Mouse (Mus musculus) erythroid progenitor cell, adult 5-6 weeks (primary cell): ENCODE results near the gene Cdh3. TPM values are rescaled to one million over a fixed set of nuclear protein-coding genes. Genes with fewer than 3 reads are reported as not detected.

Experiments
- ATAC-seq: replicated peaks from 2 replicates; pipeline ENCODE4 v1.8.0; 2016; ENCODE audit warnings: moderate number of reproducible peaks, mild to moderate bottlenecking, moderate TSS enrichment, inconsistent platforms; ENCODE audit not compliant: poor library complexity, low FRiP score, severe bottlenecking
- total RNA-seq, 2 experiments: library from RNA; stranded (forward) in 1 of 2; stranded (reverse) in 1 of 2; fragments of 150-400 nt in 1 of 2; fragments of 186-747, 209-891 nt in 1 of 2; gene quantifications; 2 replicates each; pipeline versions ENCODE4 v1.2.3 to v1.2.4; 2015 to 2017; ENCODE audit warnings: low replicate concordance in 2 of 2

The Cdh3 gene
- total RNA-seq, 2 experiments from 2014 or later: not detected

- ATAC-seq: no peak
Observed at GRCm38 (mm10) chr8:106521845-106522244, 11.2 kb downstream of the Cdh3 start.

DNA sequence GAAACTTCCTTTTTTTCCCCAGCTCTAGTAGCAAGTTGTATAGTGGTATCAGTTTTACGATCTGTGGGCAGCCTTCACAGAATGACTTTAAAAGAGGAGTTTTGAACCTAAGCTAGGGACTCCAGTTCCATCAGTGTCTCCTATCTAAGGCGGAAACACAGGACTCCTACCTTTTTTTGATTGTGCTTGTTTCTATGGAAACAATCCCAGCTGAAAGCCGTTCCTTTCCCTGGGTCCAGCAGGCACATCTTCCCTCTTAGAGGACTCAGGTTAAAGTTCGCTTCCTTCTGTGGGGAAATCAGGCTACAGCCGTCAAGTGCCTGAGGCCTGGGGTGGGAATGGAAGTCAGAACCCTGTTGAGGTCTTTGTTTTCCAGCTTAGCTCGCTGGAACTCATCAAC is 16.0 kb downstream of the Cdh3 start:
- ATAC-seq: no peak

- no peak for ATAC-seq
Observed at GRCm38 (mm10) chr8:106527241-106528036, 16.7 kb downstream of the Cdh3 start.

GRCm38 (mm10) chr8:106528596-106529249 is 18.0 kb downstream of the Cdh3 start:
- no peak for ATAC-seq

- ATAC-seq: no peak
Observed at GRCm38 (mm10) chr8:106529885-106530482, 19.3 kb downstream of the Cdh3 start.

- no peak for ATAC-seq
Observed at GRCm38 (mm10) chr8:106530566-106530965, 19.9 kb downstream of the Cdh3 start.

DNA sequence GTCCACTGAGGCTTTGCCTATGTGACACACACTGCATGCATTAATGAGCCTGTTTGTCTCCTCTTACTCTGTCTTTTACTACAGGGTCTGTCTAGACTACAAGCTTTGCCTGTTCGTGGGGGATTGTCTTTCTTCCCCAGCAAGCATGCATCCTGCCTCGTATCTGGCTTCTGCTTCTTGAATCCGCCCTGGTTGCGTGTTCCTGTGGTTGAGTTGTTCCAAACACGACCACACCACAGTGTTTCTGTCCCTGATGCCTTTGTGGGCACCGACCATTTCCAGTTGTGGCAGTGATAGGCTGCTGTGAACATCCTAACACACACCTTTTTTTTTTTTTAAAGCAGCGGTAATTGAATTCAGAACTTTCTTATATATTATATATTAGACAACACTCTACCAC is 23.0 kb downstream of the Cdh3 start:
- ATAC-seq: no peak

DNA sequence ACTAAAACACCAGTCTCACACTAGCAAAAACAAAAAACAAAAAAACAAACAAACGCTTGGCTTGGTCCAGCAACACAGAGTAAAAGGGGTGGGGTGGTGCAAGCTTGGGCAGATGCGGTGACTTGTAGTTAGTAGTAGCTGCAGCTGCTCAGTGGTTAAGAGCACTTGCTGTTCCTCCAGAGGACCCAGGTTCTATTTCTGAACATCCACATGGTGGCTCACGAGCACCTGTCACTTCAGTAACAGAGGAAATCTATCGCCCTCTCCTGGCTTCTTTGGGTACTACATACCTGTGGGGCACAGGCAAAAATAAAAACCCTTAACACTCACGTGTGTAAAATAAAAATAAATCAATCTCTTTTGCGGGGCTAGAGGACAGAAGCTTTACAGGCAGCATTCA is 23.8 kb downstream of the Cdh3 start:
- no peak for ATAC-seq

DNA sequence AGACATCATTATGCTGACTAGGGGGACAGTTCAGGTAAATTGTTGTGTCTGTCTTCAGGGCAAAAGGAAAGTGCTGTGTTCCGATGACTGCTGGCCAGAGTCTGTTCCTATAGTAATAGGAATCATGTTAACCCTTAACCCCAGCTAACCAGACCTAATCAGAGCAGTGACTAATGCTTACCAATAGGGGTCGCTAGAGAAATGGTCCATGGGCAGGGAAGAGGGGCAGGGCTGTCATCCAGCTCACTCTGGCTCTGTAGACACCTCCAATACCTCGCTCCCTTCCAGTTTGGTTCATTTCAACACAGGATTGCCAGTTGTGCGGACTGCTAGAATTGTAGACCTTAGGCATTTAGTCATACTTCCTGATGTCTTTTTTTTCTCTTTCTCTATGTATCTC is 24.8 kb downstream of the Cdh3 start:
- ATAC-seq: no peak

DNA sequence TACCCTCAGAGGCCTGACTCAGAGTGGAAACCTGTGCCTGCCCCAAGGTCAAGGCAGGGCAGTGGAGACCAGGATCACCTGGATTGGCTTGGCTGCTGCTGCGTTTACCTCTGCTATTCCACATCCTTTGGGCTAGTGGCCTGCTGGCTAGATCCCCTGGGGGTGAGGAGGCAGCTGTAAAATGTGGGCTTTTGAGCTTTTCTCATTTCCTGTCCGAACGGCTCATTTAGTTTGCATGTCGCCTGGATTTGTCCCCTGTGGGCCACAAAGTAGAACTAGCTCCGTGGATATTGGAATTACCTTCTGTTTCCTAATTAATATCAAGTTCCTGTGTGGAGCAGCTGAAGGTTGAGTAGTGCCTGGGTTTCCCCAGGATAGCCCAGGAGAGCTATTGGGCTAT is 28.5 kb downstream of the Cdh3 start:
- ATAC-seq: no peak

DNA sequence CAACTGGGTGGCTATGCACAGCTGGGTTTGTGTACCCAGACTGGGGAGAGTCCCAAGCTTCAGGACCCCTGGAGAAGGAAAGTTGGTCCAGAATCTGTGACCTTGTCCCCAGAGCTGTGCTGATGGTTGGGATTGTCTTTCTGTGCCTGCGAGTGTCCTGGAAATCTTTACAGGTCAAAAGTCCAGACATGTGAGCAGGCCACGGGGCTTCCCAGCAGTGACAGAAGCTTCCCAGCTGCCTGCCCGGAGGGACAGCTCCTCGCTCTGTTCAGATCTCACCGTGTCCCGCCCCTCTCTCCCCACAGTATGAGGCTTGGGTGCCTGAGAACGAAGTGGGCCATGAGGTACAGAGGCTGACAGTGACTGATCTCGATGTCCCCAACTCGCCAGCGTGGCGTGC is 30.3 kb downstream of the Cdh3 start:
- ATAC-seq: no peak

DNA sequence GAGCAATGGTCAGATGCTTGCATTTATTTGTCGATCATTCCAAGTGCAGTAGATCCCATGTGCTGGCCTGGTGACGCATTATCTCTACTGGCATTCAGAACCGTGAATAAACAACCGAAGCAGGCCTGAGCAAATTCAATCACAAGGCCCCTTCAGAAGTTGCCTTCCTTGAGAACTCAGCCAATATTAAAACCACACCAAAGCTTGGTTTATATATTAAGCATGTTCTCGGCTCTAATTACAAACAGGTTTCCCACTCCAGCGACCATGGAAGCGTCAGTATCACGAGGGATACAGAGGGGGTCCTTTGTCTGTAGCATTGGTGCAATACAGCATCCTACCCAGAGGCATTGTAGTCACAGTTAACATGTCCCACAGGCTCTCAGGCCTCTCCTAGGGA is 32.4 kb downstream of the Cdh3 start:
- no peak for ATAC-seq

DNA sequence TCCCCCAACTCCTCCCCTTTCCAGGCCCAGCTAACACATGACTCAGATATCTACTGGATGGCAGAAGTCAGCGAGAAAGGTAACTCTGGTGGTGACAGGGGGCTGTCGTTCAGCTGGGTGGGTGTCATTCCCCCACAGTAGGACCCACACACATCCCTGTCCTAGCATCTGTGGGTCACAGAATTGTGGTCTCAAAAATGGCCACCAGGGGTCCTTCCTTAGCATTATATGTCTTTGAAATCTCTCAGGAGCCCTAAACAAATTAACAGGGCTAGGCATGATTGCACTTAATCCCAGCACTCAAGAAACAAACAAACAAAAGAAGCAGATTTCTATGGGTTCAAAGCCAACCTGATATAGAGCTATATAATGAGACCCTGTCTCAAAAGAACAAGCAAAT is 34.5 kb downstream of the Cdh3 start:
- no peak for ATAC-seq

DNA sequence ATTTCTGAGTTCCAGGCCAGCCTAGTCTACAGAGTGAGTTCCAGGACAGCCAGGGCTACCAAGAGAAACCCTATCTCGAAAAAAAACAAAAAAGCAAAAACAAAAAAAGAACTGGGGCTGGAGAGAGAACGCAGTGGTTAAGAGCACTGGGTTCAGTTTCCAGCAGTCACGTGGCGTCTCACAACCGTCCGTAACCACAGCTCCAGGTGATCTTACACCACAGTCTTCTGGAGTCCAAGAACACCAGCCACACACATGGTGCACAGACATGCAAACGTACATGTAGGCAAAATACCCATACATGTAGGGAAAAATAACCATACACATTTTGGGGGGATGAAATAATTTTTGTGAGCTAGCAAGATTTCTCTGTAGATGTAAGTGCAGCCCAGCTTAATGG is 36.1 kb downstream of the Cdh3 start:
- ATAC-seq: no peak

DNA sequence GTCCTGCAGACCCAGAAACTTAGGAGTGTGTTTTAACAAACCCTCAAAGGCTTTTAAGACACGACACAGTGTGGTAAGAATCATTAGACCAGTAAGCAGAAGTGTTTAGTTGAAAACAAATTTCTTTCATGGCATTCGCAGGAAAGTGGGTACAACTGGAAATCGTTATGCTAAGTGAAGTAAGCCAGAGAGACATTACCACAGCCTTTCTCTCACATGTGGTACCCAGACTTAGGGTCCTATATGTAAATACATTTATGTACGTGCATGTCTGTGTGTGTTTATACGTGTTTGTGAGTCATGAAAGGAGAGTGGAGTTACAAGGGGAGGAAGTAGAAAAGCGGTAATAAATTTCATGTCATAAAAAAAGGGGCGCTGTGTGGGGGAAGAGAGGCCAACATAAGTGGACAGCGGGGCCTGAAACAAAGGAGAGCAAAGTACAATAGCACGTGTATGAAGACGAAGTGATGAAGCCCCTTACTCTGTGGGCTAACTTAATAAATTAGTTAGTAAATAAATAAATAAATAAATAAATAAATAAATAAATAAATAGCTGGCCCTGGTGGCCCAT is 37.8 kb downstream of the Cdh3 start:
- no peak for ATAC-seq

DNA sequence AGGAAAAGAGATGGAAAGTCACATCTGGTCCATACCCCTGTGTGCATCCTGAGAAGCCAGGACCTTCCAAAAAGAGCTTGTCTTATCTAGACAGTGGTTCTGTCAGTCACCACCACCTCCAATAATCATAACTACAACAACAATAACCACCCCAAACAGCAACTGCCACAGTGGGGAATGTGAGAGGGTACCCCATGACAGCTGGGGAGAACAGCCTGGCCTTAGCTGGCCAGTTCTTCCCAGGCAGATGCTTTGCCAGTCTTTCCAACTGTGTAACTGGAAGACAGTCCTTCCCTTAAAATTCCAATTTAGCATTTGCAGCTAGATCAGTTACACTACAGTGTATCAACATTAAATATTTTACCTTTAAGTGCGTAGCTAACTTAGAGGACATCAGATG is 40.2 kb downstream of the Cdh3 start:
- no peak for ATAC-seq

DNA sequence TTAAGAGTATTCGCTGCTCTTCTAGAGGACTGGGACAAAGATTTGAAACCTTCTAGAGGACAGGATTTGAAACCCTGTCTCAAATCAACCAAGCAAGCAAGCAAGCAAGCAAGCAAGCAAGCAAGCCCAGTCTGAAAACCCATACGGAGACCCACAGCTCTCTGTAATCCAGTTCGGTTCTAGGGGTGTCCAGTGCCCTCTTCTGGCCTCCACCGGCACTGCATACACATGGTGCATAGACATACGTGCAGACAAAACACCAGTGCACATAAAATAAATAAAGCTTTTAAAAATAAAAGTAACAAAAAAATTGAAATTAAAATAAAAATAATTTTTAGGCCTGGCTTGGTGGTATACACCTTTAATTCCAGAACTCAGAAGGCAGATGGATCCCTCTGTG is 43.3 kb downstream of the Cdh3 start:
- ATAC-seq: no peak

DNA sequence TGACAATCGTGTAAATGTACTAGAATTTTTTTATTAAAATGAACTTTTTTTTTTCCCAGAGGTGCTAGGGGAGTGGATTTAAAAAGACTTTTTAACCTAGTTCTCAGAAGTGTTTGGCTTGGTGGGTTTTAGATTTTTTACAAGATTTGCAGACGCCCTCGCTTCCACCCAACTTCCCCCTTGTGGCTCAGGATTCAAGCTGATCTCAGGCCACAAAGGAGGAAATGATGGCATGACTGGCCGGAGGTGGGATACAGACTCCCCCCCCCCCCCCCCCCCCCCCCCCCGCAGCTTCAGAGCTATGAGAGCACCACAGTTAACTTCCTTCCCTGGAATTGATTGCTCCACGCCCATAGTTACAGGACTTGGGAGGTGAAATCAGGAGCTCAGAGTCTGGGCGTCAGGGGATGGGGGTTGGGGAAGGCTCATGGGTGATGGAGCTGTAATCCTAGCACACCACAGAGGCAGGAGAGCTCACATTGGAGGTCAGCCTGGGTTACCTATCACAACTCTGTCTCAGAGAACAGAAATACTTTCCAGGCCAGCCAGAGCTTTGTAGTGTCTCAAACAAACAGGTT is 45.5 kb downstream of the Cdh3 start:
- ATAC-seq: no peak

DNA sequence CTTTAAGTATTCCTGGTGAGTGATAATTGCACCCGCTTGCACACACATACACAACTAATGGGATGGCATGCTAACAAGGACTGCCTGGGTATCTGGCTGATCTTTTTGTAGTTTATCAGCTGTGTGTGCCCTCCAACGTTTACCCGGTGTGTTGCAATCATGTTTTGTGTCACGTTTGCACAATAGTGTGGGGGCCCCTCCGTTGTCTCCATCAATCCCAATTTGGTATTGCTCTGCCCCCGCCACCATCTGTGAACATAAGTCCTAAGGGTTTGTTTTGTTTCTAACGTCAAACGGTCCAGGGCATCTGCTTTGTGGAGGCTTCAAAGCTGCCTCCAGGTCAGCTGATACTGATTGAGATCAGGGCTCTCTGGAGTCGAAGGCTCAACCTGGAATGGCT is 49.2 kb downstream of the Cdh3 start:
- no peak for ATAC-seq

DNA sequence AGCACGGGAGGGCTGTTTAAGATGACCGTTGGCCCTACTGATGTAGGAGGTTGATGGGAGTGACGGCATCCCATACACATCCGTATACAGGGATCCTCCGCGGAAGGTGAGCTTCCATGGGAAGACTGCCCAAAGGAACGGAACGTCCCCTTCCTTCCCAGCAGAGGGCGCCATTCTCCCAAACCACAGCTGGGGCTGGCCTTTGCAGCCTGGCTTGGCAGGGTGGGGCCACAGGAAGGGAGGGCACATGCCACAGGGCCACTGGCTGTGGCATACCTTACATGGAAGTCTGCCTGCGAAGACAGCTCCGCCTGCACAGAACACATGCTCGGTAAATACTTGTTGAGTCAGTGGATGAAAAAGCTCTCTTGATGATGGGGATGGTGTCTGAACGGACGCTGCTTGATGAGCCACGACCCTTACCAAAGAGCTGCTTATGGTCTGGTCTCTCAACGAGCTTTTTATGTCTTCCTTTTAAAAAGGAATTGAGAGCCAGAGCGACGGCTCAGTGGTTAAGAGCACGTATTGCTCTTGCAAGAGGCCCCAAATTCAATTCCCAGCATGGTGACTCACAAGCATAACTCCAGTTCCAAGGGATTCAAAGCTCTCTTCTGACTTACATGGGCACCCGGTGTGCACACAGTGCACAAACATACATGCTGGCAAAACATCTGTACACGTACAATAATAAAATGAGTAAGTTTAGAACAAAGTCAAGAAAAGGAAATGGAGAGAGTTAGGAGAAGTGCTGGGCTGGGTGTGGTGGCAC is 50.6 kb downstream of the Cdh3 start:
- peak; percentile 67 for ATAC-seq
